Mouse (Mus musculus): ENCODE results near the gene Tmtc4. TPM values are rescaled to one million over a fixed set of nuclear protein-coding genes. Genes with fewer than 3 reads are reported as not detected.

Gene Tmtc4
- total and polyA plus RNA-seq, 2 experiments from 2014 or later: 9.3 to 17.2 TPM

- H3K36me3 ChIP-seq (replicated peaks; ENCODE audit: control insufficient read depth, insufficient read depth, low read length): no peaks in the 10 kb centered on the region
- TF ChIP-seq CTCF (IDR thresholded peaks at IDR 0.05; ENCODE audit: low read depth): no peak
- H3K4me2 ChIP-seq (ENCODE audit: low read depth, low read length): no peak overlapping the region
- WGBS: 78% methylated on average over 6 of the region's 6 CpGs
- H3K9me3 ChIP-seq (replicated peaks; ENCODE audit: control insufficient read depth, low read length): no peaks in the 10 kb centered on the region
- no peak for DNase-seq (ENCODE audit: low spot score)
- H3K27ac ChIP-seq (ENCODE audit: low read depth): no peak overlapping the region
- no peaks in the 10 kb centered on the region for H3K27me3 ChIP-seq (ENCODE audit: control insufficient read depth, insufficient read depth, low read length)
- H3K9ac ChIP-seq (replicated peaks; ENCODE audit: low read depth, low read length): no peak overlapping the region
- no peaks in the 10 kb centered on the region for H3K4me1 ChIP-seq (ENCODE audit: control insufficient read depth, insufficient read depth)
- ATAC-seq (ENCODE audit: insufficient read depth, low read depth): no peak
- no peak overlapping the region for H3K4me3 ChIP-seq (ENCODE audit: low read depth, low read length)
Measured at GRCm38 (mm10) chr14:122951676-122952445, 32.0 kb downstream of the Tmtc4 start.

GRCm38 (mm10) chr14:122950915-122951314 lies 32.9 kb downstream of the Tmtc4 start:
- no peaks in the 10 kb centered on the region for H3K4me1 ChIP-seq (ENCODE audit: control insufficient read depth, insufficient read depth)
- WGBS: 82% methylated on average over 1 of the region's 1 CpGs
- H3K4me2 ChIP-seq (ENCODE audit: low read depth, low read length): no peak overlapping the region
- no peak overlapping the region for H3K9ac ChIP-seq (replicated peaks; ENCODE audit: low read depth, low read length)
- DNase-seq (ENCODE audit: low spot score) (no peak), ATAC-seq (ENCODE audit: insufficient read depth, low read depth) (no peak)
- no peaks in the 10 kb centered on the region for H3K36me3 ChIP-seq (replicated peaks; ENCODE audit: control insufficient read depth, insufficient read depth, low read length)
- H3K4me3 ChIP-seq (ENCODE audit: low read depth, low read length): no peak overlapping the region
- TF ChIP-seq CTCF (IDR thresholded peaks at IDR 0.05; ENCODE audit: low read depth) (peak; percentile 35), EP300 (IDR thresholded peaks at IDR 0.05; ENCODE audit: low read depth) (no peak)
- no peaks in the 10 kb centered on the region for H3K9me3 ChIP-seq (replicated peaks; ENCODE audit: control insufficient read depth, low read length)
- H3K27me3 ChIP-seq (ENCODE audit: control insufficient read depth, insufficient read depth, low read length): no peaks in the 10 kb centered on the region
- no peak overlapping the region for H3K27ac ChIP-seq (ENCODE audit: low read depth)

- TF ChIP-seq EP300 (IDR thresholded peaks at IDR 0.05; ENCODE audit: low read depth): no peak
- no peak for TF ChIP-seq CTCF (IDR thresholded peaks at IDR 0.05; ENCODE audit: low read depth)
- Histone ChIP-seq H3K9ac (replicated peaks; ENCODE audit: low read depth, low read length) (no peak overlapping the region), H3K4me2 (ENCODE audit: low read depth, low read length) (no peak overlapping the region), H3K27ac (ENCODE audit: low read depth) (no peak overlapping the region), H3K36me3 (replicated peaks; ENCODE audit: control insufficient read depth, insufficient read depth, low read length) (peaks cover 14% of the 10 kb centered on the region), H3K9me3 (replicated peaks; ENCODE audit: control insufficient read depth, low read length) (no peaks in the 10 kb centered on the region), H3K27me3 (ENCODE audit: control insufficient read depth, insufficient read depth, low read length) (no peaks in the 10 kb centered on the region), H3K4me3 (ENCODE audit: low read depth, low read length) (no peak overlapping the region), H3K4me1 (ENCODE audit: control insufficient read depth, insufficient read depth) (no peaks in the 10 kb centered on the region)
- DNase-seq (ENCODE audit: low spot score) (no peak), ATAC-seq (ENCODE audit: insufficient read depth, low read depth) (no peak)
- 97% methylated on average over 3 of the region's 3 CpGs for WGBS
Measured at GRCm38 (mm10) chr14:122943475-122943853, 40.4 kb downstream of the Tmtc4 start.

- no peaks in the 10 kb centered on the region for H3K9me3 ChIP-seq (replicated peaks; ENCODE audit: control insufficient read depth, low read length)
- H3K4me3 ChIP-seq (ENCODE audit: low read depth, low read length): no peak overlapping the region
- no peak for ATAC-seq (ENCODE audit: insufficient read depth, low read depth)
- DNase-seq (ENCODE audit: low spot score): no peak
- H3K36me3 ChIP-seq (replicated peaks; ENCODE audit: control insufficient read depth, insufficient read depth, low read length): peaks cover 14% of the 10 kb centered on the region
- H3K4me2 ChIP-seq (ENCODE audit: low read depth, low read length): no peak overlapping the region
- TF ChIP-seq EP300 (IDR thresholded peaks at IDR 0.05; ENCODE audit: low read depth) (no peak), CTCF (IDR thresholded peaks at IDR 0.05; ENCODE audit: low read depth) (no peak)
- no peaks in the 10 kb centered on the region for H3K27me3 ChIP-seq (ENCODE audit: control insufficient read depth, insufficient read depth, low read length)
- H3K9ac ChIP-seq (replicated peaks; ENCODE audit: low read depth, low read length): no peak overlapping the region
- 88% methylated on average over 4 of the region's 4 CpGs for WGBS
- H3K4me1 ChIP-seq (ENCODE audit: control insufficient read depth, insufficient read depth): no peaks in the 10 kb centered on the region
- H3K27ac ChIP-seq (ENCODE audit: low read depth): no peak overlapping the region
Measured at GRCm38 (mm10) chr14:122942757-122943474, 40.9 kb downstream of the Tmtc4 start.

- no peak overlapping the region for H3K9ac ChIP-seq (replicated peaks; ENCODE audit: low read depth, low read length)
- TF ChIP-seq CTCF (IDR thresholded peaks at IDR 0.05; ENCODE audit: low read depth): peak; percentile 2; the same call in 1 of the 2 replicates
- TF ChIP-seq EP300 (IDR thresholded peaks at IDR 0.05; ENCODE audit: low read depth): no peak
Measured at GRCm38 (mm10) chr14:122936460-122936859, 47.4 kb downstream of the Tmtc4 start.

More at GRCm38 (mm10) chr14:122936460-122936859, 47.4 kb downstream of the Tmtc4 start:
- Histone ChIP-seq H3K36me3 (replicated peaks; ENCODE audit: control insufficient read depth, insufficient read depth, low read length) (peaks cover 13% of the 10 kb centered on the region; the same call in 1 of the 2 replicates), H3K4me1 (ENCODE audit: control insufficient read depth, insufficient read depth) (no peaks in the 10 kb centered on the region), H3K4me3 (ENCODE audit: low read depth, low read length) (no peak overlapping the region), H3K27me3 (ENCODE audit: control insufficient read depth, insufficient read depth, low read length) (no peaks in the 10 kb centered on the region), H3K4me2 (ENCODE audit: low read depth, low read length) (no peak overlapping the region), H3K9me3 (replicated peaks; ENCODE audit: control insufficient read depth, low read length) (no peaks in the 10 kb centered on the region), H3K27ac (ENCODE audit: low read depth) (no peak overlapping the region)
- WGBS: 76% methylated on average over 1 of the region's 1 CpGs
- ATAC-seq (ENCODE audit: insufficient read depth, low read depth): no peak
- DNase-seq (ENCODE audit: low spot score): no peak

All from heart, postnatal 0 days (tissue).